Mouse (Mus musculus) brain, adult 10 weeks (tissue): ENCODE measurements around the gene Klk6. TPM values are rescaled to one million over a fixed set of nuclear protein-coding genes. Genes with fewer than 3 reads are reported as not detected.

Experiments used
- polyA plus RNA-seq: library from polyadenylated mRNA; stranded (reverse); fragments of 350-450 nt; fragmentation: Illumina TruSeq; extraction: RNeasy Lipid Tissue Mini Kit (QIAGEN cat#74804); gene quantifications from one replicate; pipeline ENCODE4 v1.2.3, GENCODE M21; 2015; ENCODE audit warnings: low read depth, low replicate concordance

The Klk6 gene
- 13.7 TPM for polyA plus RNA-seq

GRCm38 (mm10) chr7:43824199-43824598 is at the start of gene Klk6:
Klk6 (plus strand) TSS chr7:43824499.

GRCm38 (mm10) chr7:43780746-43781145 is 43.6 kb upstream of the Klk6 start, which contains the start of gene Klk10:
Klk10 (plus strand) TSS chr7:43781035.

GRCm38 (mm10) chr7:43791591-43791990 is 32.7 kb upstream of the Klk6 start, which contains the start of gene Klk9:
Klk9 (plus strand) TSS chr7:43791891.

GRCm38 (mm10) chr7:43797333-43797769 is 26.9 kb upstream of the Klk6 start, which contains the start of gene Klk8:
Klk8 (plus strand) TSS chr7:43797577.

GRCm38 (mm10) chr7:43810994-43811393 is 13.3 kb upstream of the Klk6 start, which contains the start of gene Klk7:
Klk7 (plus strand) TSS chr7:43811294.

GRCm38 (mm10) chr7:43841701-43842100 is 17.4 kb downstream of the Klk6 start, which contains the start of gene Klk5:
Klk5 (plus strand) TSS chr7:43841971.

GRCm38 (mm10) chr7:43880912-43881311 is 56.6 kb downstream of the Klk6 start, which contains the start of gene Klk4:
Klk4 (plus strand) TSS chr7:43881160.

Other genes with a start within 250 kb of the Klk6 start
- gene Zfp719, start 244.9 kb upstream of the Klk6 start, polyA plus RNA-seq: 13.2 TPM
- gene Zfp819, start 217.3 kb upstream of the Klk6 start, polyA plus RNA-seq: not detected
- gene Ceacam18, start 189.8 kb upstream of the Klk6 start, polyA plus RNA-seq: not detected
- gene Siglece, start 164.3 kb upstream of the Klk6 start, polyA plus RNA-seq: 1.4 TPM
- gene Ctu1, start 152.5 kb upstream of the Klk6 start, polyA plus RNA-seq: 6.3 TPM
- not detected for gene Klk14, start 134.1 kb upstream of the Klk6 start, polyA plus RNA-seq
- not detected for gene Klk13, start 111.9 kb upstream of the Klk6 start, polyA plus RNA-seq
- not detected for gene Klk12, start 55.6 kb upstream of the Klk6 start, polyA plus RNA-seq
- gene Klk11, start 49.9 kb upstream of the Klk6 start, polyA plus RNA-seq: not detected
- not detected for gene Klk10, start 43.5 kb upstream of the Klk6 start, polyA plus RNA-seq
- not detected for gene Klk9, start 32.6 kb upstream of the Klk6 start, polyA plus RNA-seq
- 7.5 TPM for gene Klk8, start 26.9 kb upstream of the Klk6 start, polyA plus RNA-seq
- not detected for gene Klk7, start 13.2 kb upstream of the Klk6 start, polyA plus RNA-seq
- gene Klk5, start 17.5 kb downstream of the Klk6 start, polyA plus RNA-seq: not detected
- not detected for gene Klk4, start 56.7 kb downstream of the Klk6 start, polyA plus RNA-seq
- not detected for gene Klk15, start 109.2 kb downstream of the Klk6 start, polyA plus RNA-seq
- not detected for gene Klk1b8, start 126.2 kb downstream of the Klk6 start, polyA plus RNA-seq
- gene Klk1b1, start 142.3 kb downstream of the Klk6 start, polyA plus RNA-seq: not detected
- gene Klk1b9, start 151.6 kb downstream of the Klk6 start, polyA plus RNA-seq: not detected
- not detected for gene Klk1b11, start 171.4 kb downstream of the Klk6 start, polyA plus RNA-seq
- not detected for gene Klk1b26, start 187.7 kb downstream of the Klk6 start, polyA plus RNA-seq
- not detected for gene Klk1b27, start 227.8 kb downstream of the Klk6 start, polyA plus RNA-seq